Mouse (Mus musculus) ES-Bruce4 (cell line): Measurements from ENCODE around the gene Col13a1.

ENCODE experiments used
- CTCF ChIP-seq: IDR thresholded peaks from one replicate; pipeline ENCODE4 v1.8.1; 2011; ENCODE audit warnings: low read depth, low read length
- EP300 ChIP-seq: IDR thresholded peaks from 2 replicates; pipeline ENCODE4 v1.6.1; 2011; ENCODE audit warnings: low read depth, low read length; ENCODE audit not compliant: insufficient read depth
- POLR2A ChIP-seq: IDR thresholded peaks from one replicate; pipeline ENCODE4 v1.8.1; 2011; ENCODE audit warnings: low read length; ENCODE audit not compliant: insufficient read depth

DNA sequence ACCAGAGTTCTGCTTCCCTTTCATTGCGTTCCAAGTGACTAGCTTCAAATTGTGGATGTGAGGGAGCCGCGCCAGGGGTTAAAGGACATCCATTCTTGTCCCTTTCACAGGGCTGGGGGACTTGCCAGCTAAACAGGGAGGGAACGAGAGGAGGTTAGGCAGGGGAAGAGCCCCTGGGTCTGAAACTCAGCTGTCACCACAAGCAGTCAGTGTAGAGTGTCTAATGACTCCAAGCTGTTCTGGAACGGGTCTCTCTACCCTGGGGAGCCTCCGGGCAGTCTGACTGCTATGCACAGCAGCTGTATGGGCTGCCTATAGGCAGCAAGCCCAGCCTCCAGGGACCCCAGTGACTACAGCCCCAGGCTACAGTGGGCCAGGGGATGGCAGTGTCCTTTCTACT, 38.0 kb upstream of the Col13a1 start:
- TF ChIP-seq CTCF (no peak), POLR2A (no peak), EP300 (no peak)
